Mouse (Mus musculus) small intestine, adult 2 months (tissue): ENCODE results near the gene Sntb2.

ENCODE experiments used
- CTCF ChIP-seq: fragments of 200-500 bp; IDR thresholded peaks from 2 replicates; pipeline ENCODE4 v1.5.1; 2012; ENCODE audit warnings: low read depth, mild to moderate bottlenecking, control low read depth, inconsistent platforms, low read length, moderate library complexity, mixed read lengths; ENCODE audit not compliant: insufficient replicate concordance, insufficient read length; ENCODE audit errors: extremely low read depth
- POLR2A ChIP-seq: fragments of 200-500 bp; IDR thresholded peaks from 2 replicates; pipeline ENCODE4 v1.6.1; 2012; ENCODE audit warnings: low read depth, mild to moderate bottlenecking, control low read depth, inconsistent platforms, low read length, moderate library complexity

GRCm38 (mm10) chr8:106920395-106920741 lies 15.2 kb upstream of the Sntb2 start:
- TF ChIP-seq CTCF = no peak
- TF ChIP-seq POLR2A = no peak
